Mouse (Mus musculus) stomach, embryonic 14.5 days (tissue): ENCODE measurements around the gene Gm2431. TPM values are rescaled to one million over a fixed set of nuclear protein-coding genes. Genes with fewer than 3 reads are reported as not detected.
"Not testable (repeated sequence)": the region's sequence is repeated elsewhere in the genome, so short reads cannot be mapped to it uniquely, and the experiment has no call there.

ENCODE experiments used
- ATAC-seq: fragments of 200-750 bp; cut with Nextera tagmentation; 2 replicates; pipeline ENCODE4 v1.8.0; 2017; ENCODE audit warnings: low read depth, moderate TSS enrichment; ENCODE audit not compliant: insufficient number of reproducible peaks, insufficient read depth, low FRiP score
- H3K27ac ChIP-seq: fragments of 300-500 bp; sonication (generic); 2 replicates; pipeline ENCODE4 v1.5.1; 2014; ENCODE audit warnings: mild to moderate bottlenecking, low read length, moderate library complexity, mixed read lengths
- H3K27me3 ChIP-seq: fragments of 300-500 bp; sonication (generic); 2 replicates; pipeline ENCODE4 v1.6.1; 2014; ENCODE audit warnings: low read length, control low read depth, mixed read lengths; ENCODE audit not compliant: control insufficient read depth, insufficient read depth
- H3K36me3 ChIP-seq: fragments of 300-500 bp; sonication (generic); 2 replicates; pipeline ENCODE4 v1.6.1; 2014; ENCODE audit warnings: mild to moderate bottlenecking, control low read depth, low read length, moderate library complexity, mixed read lengths; ENCODE audit not compliant: control insufficient read depth, insufficient read depth
- H3K4me1 ChIP-seq: fragments of 300-500 bp; sonication (generic); 2 replicates; pipeline ENCODE4 v1.6.1; 2014; ENCODE audit warnings: low read length, control low read depth, mixed read lengths; ENCODE audit not compliant: control insufficient read depth, insufficient read depth
- H3K4me2 ChIP-seq: fragments of 300-500 bp; sonication (generic); replicated peaks from 2 replicates; pipeline ENCODE4 v1.6.1; 2014; ENCODE audit warnings: low read depth, low read length, control low read depth
- H3K4me3 ChIP-seq: fragments of 300-500 bp; sonication (generic); 2 replicates; pipeline ENCODE4 v1.5.1; 2014; ENCODE audit warnings: low read depth, low read length, control low read depth
- H3K9ac ChIP-seq: fragments of 300-500 bp; sonication (generic); replicated peaks from 2 replicates; pipeline ENCODE4 v1.6.1; 2014; ENCODE audit warnings: low read depth, mild to moderate bottlenecking, control low read depth, low read length, moderate library complexity, mixed read lengths
- H3K9me3 ChIP-seq: fragments of 300-500 bp; sonication (generic); 2 replicates; pipeline ENCODE4 v1.6.1; 2016; ENCODE audit warnings: low read depth, low read length, control low read depth; ENCODE audit not compliant: control insufficient read depth
- WGBS: fragments of 180-500 bp; shearing (Covaris S2); extraction: QIAGEN DNeasy Blood & Tissue Kit; methylation state at CpG from one replicate; pipeline ENCODE4 v1.1.7; 2014; 5-methylcytosine and 5-hydroxymethylcytosine counted together
- polyA plus RNA-seq: library from polyadenylated mRNA; unstranded; fragments of >200 nt; fragmentation: Nextera tagmentation; extraction: Ambion mirVana; gene quantifications from 2 replicates; pipeline ENCODE4 v1.2.1, GENCODE M21; 2014

Gene Gm2431
- polyA plus RNA-seq, 1 experiment from 2014 or later, result not detected

DNA sequence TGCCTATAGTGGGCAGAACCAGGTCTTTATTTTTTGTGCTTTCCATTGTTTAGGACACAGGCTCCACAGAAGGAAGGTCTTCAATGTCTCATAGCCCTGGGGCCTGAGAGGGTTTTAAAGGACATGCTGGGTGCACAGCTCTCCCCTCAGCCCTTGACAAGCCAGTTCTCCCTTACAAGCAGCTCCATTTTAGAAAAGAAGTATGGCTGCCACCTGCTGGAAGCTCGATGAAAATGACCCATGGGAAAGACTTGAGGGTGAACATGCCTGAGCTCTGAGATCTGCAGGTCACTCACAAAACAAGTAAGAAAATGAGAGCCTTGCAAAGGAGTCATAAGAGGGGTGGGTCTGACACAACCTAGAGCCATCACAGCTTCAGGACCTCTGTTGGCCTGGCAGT, 8.3 kb downstream of the Gm2431 start:
- H3K9ac ChIP-seq, result no peak overlapping the region
- 0% methylated on average over 1 of the region's 1 CpGs for WGBS
- H3K27ac ChIP-seq, result no peak overlapping the region
- H3K4me1 ChIP-seq, result no peaks in the 10 kb centered on the region
- no peaks in the 10 kb centered on the region for H3K27me3 ChIP-seq
- no peak overlapping the region for H3K4me2 ChIP-seq
- no peaks in the 10 kb centered on the region for H3K9me3 ChIP-seq
- no peak for ATAC-seq
- H3K4me3 ChIP-seq, result no peak overlapping the region
- no peaks in the 10 kb centered on the region for H3K36me3 ChIP-seq

DNA sequence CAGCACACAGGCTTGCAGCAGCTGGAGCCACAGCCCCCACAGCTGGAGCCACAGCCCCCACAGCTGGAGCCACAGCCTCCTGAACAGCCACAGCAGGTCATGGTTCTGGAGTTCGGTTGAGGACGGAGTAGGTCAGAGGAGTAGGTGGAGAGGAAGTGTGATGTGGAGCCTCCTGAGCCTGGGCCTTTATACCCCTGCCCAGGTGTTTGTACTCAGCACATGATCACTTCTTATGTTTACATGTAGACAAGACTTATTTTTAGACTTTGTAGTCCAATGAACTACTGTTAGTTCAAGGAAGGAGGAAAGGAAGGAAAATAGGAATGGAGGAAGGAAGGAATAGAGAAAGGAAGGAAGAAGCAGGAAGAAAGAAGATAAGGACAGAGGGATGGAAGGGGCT, 17.2 kb downstream of the Gm2431 start, which contains the start of gene Gm40460:
Gene Gm40460 (minus strand): TSS at position 101 of the 400 bp plus-strand sequence.
- H3K27me3 ChIP-seq, result no peaks in the 10 kb centered on the region
- no peak within 1 kb of the TSS for H3K27ac ChIP-seq
- 14% methylated on average over 2 of the region's 2 CpGs for WGBS
- H3K9ac ChIP-seq, result no peak within 1 kb of the TSS
- no peak within 1 kb of the TSS for H3K4me3 ChIP-seq
- H3K4me2 ChIP-seq, result no peak within 1 kb of the TSS
- peaks cover 4% of the 10 kb centered on the region; the same call in 1 of the 2 replicates for H3K9me3 ChIP-seq
- H3K36me3 ChIP-seq, result no peaks in the 10 kb centered on the region
- no peak for ATAC-seq
- H3K4me1 ChIP-seq, result no peaks in the 10 kb centered on the region

DNA sequence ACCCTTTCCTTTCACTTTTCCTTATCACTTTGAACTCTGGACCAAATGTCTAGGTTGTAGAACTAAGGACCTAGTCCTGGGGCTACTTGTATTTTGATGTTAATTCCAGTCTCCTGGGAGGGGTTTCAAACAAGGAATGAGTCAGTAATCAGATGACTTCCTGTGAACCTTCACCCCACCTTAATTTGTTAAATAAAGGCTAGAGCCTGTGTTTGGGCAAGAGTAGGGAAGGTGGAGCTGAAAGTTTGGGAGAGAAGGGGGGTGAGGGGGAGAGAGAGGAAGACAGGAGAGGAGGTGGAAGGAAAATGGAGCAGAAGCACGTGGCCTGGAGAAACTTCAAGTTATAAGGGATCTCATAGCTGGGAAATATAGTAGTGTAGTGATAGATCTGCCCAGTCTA, 26.6 kb downstream of the Gm2431 start:
- no peak overlapping the region for H3K9ac ChIP-seq
- no peaks in the 10 kb centered on the region for H3K4me1 ChIP-seq
- no peak overlapping the region for H3K27ac ChIP-seq
- H3K4me2 ChIP-seq, result no peak overlapping the region
- WGBS, result 18% methylated on average over 1 of the region's 1 CpGs
- H3K36me3 ChIP-seq, result no peaks in the 10 kb centered on the region
- no peaks in the 10 kb centered on the region for H3K27me3 ChIP-seq
- no peak for ATAC-seq
- H3K4me3 ChIP-seq, result no peak overlapping the region
- no peaks in the 10 kb centered on the region; the same call in 1 of the 2 replicates for H3K9me3 ChIP-seq

DNA sequence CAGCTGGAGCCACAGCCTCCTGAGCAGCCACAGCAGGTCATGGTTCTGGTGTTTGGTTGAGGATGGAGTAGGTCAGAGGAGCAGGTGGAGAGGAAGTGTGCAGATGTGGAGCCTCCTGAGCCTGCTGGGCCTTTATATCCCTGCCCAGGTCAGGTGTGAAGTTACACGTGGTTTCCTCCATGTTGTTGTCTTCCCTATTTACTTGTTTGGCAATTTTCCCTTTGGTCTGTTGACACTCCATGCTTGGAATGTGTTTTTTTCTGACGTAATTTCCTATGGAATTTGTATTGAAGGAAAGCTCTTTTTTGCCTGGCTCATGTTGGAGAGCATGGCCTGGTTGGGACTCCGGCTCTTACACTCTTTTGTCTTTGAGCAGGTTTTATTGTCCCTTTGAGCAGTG, 28.3 kb downstream of the Gm2431 start, which contains the start of gene Krtap5-5:
Gene Krtap5-5 (minus strand): TSS at position 101 of the 400 bp plus-strand sequence.
- not testable (repeated sequence) for H3K36me3 ChIP-seq, H3K4me1 ChIP-seq, H3K27ac ChIP-seq, H3K4me3 ChIP-seq, ATAC-seq, H3K9ac ChIP-seq, H3K27me3 ChIP-seq, H3K4me2 ChIP-seq, H3K9me3 ChIP-seq
- 58% methylated on average over 3 of the region's 3 CpGs for WGBS

DNA sequence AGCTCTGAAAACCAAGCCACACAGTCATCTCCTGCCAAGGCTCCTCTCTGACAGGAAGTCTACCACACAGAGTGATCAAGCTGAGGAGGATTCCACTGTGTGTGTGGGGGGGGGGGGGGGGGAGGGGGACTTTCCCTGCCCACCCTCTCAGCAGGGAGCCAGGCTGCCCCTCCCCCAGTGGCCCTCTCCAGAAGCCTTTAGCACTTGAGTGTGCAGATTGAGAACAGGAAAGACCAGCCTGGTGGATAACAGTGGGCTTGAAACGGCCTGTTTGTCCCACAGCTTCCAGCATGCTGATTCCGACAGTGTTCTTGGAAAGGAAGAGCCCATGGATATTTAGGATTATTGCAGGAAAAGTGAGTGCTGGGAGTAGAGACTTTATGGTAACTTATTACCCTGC, 33.6 kb downstream of the Gm2431 start:
- H3K36me3 ChIP-seq, result no peaks in the 10 kb centered on the region
- WGBS, result 24% methylated on average over 2 of the region's 2 CpGs
- no peaks in the 10 kb centered on the region for H3K4me1 ChIP-seq
- no peak overlapping the region for H3K4me2 ChIP-seq
- no peaks in the 10 kb centered on the region for H3K27me3 ChIP-seq
- no peak overlapping the region for H3K27ac ChIP-seq
- H3K9me3 ChIP-seq, result no peaks in the 10 kb centered on the region
- H3K9ac ChIP-seq, result no peak overlapping the region
- H3K4me3 ChIP-seq, result no peak overlapping the region
- ATAC-seq, result no peak

DNA sequence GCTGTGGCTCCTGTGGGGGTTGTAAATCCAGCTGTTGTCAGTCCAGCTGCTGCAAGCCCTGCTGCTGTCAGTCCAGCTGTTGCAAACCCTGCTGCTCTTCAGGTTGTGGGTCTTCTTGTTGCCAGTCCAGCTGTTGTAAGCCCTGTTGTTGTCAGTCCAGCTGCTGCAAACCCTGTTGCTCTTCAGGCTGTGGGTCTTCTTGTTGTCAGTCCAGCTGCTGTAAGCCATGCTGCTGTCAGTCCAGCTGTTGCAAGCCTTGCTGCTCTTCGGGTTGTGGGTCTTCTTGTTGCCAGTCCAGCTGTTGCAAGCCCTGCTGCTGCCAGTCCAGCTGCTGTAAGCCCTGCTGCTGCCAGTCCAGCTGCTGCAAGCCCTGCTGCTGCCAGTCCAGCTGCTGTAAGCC, 46.0 kb downstream of the Gm2431 start:
- not testable (repeated sequence) for H3K27me3 ChIP-seq, H3K9me3 ChIP-seq, H3K36me3 ChIP-seq, H3K4me3 ChIP-seq, H3K4me2 ChIP-seq, H3K4me1 ChIP-seq, H3K9ac ChIP-seq, H3K27ac ChIP-seq, ATAC-seq
- WGBS, result 46% methylated on average over 1 of the region's 1 CpGs

DNA sequence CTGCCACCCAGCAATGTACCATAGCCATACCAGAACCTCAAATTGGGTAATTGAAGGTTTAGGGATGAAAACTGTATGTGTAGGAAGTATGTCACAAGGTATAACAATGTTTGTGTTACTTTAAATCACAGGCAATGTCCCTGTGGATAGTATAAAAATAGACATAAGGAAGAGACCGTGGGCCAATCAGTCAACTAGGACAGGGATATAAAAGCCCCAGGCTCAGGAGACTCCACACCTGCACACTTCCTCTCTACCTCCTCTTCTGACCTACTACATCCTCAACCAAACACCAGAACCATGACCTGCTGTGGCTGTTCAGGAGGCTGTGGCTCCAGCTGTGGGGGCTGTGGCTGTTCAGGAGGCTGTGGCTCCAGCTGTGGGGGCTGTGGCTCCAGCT, 46.6 kb downstream of the Gm2431 start, which contains the start of gene Gm7579:
Gene Gm7579 (plus strand): TSS at position 301 of the 400 bp plus-strand sequence.
- ATAC-seq, result no peak
- H3K4me3 ChIP-seq, result no peak within 1 kb of the TSS
- 71% methylated on average over 1 of the region's 1 CpGs for WGBS

More for the DNA sequence above, 46.6 kb downstream of the Gm2431 start, which contains the start of gene Gm7579:
- Histone ChIP-seq H3K27ac (no peak within 1 kb of the TSS), H3K4me1 (no peaks in the 10 kb centered on the region), H3K4me2 (no peak within 1 kb of the TSS), H3K9me3 (no peaks in the 10 kb centered on the region), H3K27me3 (no peaks in the 10 kb centered on the region), H3K36me3 (no peaks in the 10 kb centered on the region), H3K9ac (no peak within 1 kb of the TSS)

Other genes starting within 250 kb of the Gm2431 start
- gene Mob2, start 197.3 kb downstream of the Gm2431 start, polyA plus RNA-seq, result 66.8 and 68.2 TPM in 2 replicates
- 5.2 and 6.4 TPM in 2 replicates for gene Dusp8, start 162.5 kb downstream of the Gm2431 start, polyA plus RNA-seq
- gene Gm45618, start 137.6 kb downstream of the Gm2431 start, polyA plus RNA-seq, result not detected in 2 replicates
- not detected in 2 replicates for gene Gm39115, start 122.3 kb downstream of the Gm2431 start, polyA plus RNA-seq
- not detected in 2 replicates for gene Gm45337, start 113.7 kb downstream of the Gm2431 start, polyA plus RNA-seq
- gene Gm29735, start 101.2 kb downstream of the Gm2431 start, polyA plus RNA-seq, result not detected in 2 replicates
- not detected in 2 replicates for gene Gm4553, start 92.6 kb downstream of the Gm2431 start, polyA plus RNA-seq
- gene Krtap5-2, start 82.3 kb downstream of the Gm2431 start, polyA plus RNA-seq, result not detected in 2 replicates
- gene Gm10153, start 68.0 kb downstream of the Gm2431 start, polyA plus RNA-seq, result not detected in 2 replicates
- not detected in 2 replicates for gene Krtap5-3, start 57.0 kb downstream of the Gm2431 start, polyA plus RNA-seq
- gene Gm7579, start 46.5 kb downstream of the Gm2431 start, polyA plus RNA-seq, result not detected in 2 replicates
- gene Krtap5-5, start 28.4 kb downstream of the Gm2431 start, polyA plus RNA-seq, result not detected in 2 replicates
- not detected in 2 replicates for gene Gm40460, start 17.3 kb downstream of the Gm2431 start, polyA plus RNA-seq
- gene Gm4559, start 16.0 kb upstream of the Gm2431 start, polyA plus RNA-seq, result not detected in 2 replicates
- not detected in 2 replicates for gene Krtap5-1, start 38.8 kb upstream of the Gm2431 start, polyA plus RNA-seq
- not detected in 2 replicates for gene Krtap5-4, start 45.2 kb upstream of the Gm2431 start, polyA plus RNA-seq
- 1.2 and 2.5 TPM in 2 replicates for gene Ifitm10, start 115.4 kb upstream of the Gm2431 start, polyA plus RNA-seq
- not detected in 2 replicates for gene Gm49369, start 124.3 kb upstream of the Gm2431 start, polyA plus RNA-seq
- 267 and 273 TPM in 2 replicates for gene Ctsd, start 129.7 kb upstream of the Gm2431 start, polyA plus RNA-seq
- 4.8 and 6.6 TPM in 2 replicates for gene Syt8, start 176.5 kb upstream of the Gm2431 start, polyA plus RNA-seq
- gene Tnni2, start 183.5 kb upstream of the Gm2431 start, polyA plus RNA-seq, result 4.6 and 5.8 TPM in 2 replicates
- 194 and 211 TPM in 2 replicates for gene Lsp1, start 202.5 kb upstream of the Gm2431 start, polyA plus RNA-seq
- gene Tnnt3, start 240.5 kb upstream of the Gm2431 start, polyA plus RNA-seq, result 2.2 and 2.6 TPM in 2 replicates